Mouse (Mus musculus) spleen, adult 18-20 months (tissue): ENCODE data around the gene Odf3l2.

Experiments
- DNase-seq, 2 experiments: peaks; one replicate each; pipeline ENCODE4 v3.0.0; 2022; ENCODE audit warnings: mixed read lengths in 2 of 2

The Odf3l2 gene

GRCm38 (mm10) chr10:79670071-79670888 is 24.7 kb upstream of the Odf3l2 start:
- DNase-seq, result no peak

GRCm38 (mm10) chr10:79669576-79670057 is 24.1 kb upstream of the Odf3l2 start:
- DNase-seq, result peak; percentile 63 to 79

GRCm38 (mm10) chr10:79668771-79669575 is 23.4 kb upstream of the Odf3l2 start, which contains the start of gene Tpgs1:
Tpgs1 (plus strand) TSS chr10:79669369.
- peak; percentile 75 to 83 for DNase-seq

- DNase-seq, result no peak
Observed at GRCm38 (mm10) chr10:79668076-79668475, 22.5 kb upstream of the Odf3l2 start.

GRCm38 (mm10) chr10:79666493-79666892 is 21.0 kb upstream of the Odf3l2 start:
- DNase-seq, result no peak

- DNase-seq, result no peak
Observed at GRCm38 (mm10) chr10:79665051-79665450, 19.5 kb upstream of the Odf3l2 start.

- peak; percentile 39 to 75 for DNase-seq
Observed at GRCm38 (mm10) chr10:79664131-79664665, 18.7 kb upstream of the Odf3l2 start, which contains the start of gene Madcam1. Madcam1 (plus strand) TSS chr10:79664559.

- DNase-seq, result no peak
Observed at GRCm38 (mm10) chr10:79661861-79662260, 16.3 kb upstream of the Odf3l2 start.

- DNase-seq, result no peak
Observed at GRCm38 (mm10) chr10:79660298-79660697, 14.8 kb upstream of the Odf3l2 start.

- no peak for DNase-seq
Observed at GRCm38 (mm10) chr10:79658829-79659228, 13.3 kb upstream of the Odf3l2 start.

- no peak for DNase-seq
Observed at GRCm38 (mm10) chr10:79654946-79655395, 9.4 kb upstream of the Odf3l2 start.

GRCm38 (mm10) chr10:79652789-79653188 is 7.3 kb upstream of the Odf3l2 start:
- DNase-seq, result no peak

GRCm38 (mm10) chr10:79649070-79649751 is 3.7 kb upstream of the Odf3l2 start:
- DNase-seq, result peak in 1 of 2 experiments; percentile 60

- DNase-seq, result no peak
Observed at GRCm38 (mm10) chr10:79638486-79639204, 6.9 kb downstream of the Odf3l2 start.

- DNase-seq, result no peak
Observed at GRCm38 (mm10) chr10:79637128-79638110, 8.1 kb downstream of the Odf3l2 start, which contains the start of gene Shc2. Shc2 (minus strand) TSS chr10:79637918.

- DNase-seq, result no peak
Observed at GRCm38 (mm10) chr10:79636287-79636686, 9.3 kb downstream of the Odf3l2 start.

GRCm38 (mm10) chr10:79633006-79633777 is 12.3 kb downstream of the Odf3l2 start:
- DNase-seq, result no peak

- no peak for DNase-seq
Observed at GRCm38 (mm10) chr10:79631432-79631831, 14.1 kb downstream of the Odf3l2 start.

GRCm38 (mm10) chr10:79628377-79628776 is 17.2 kb downstream of the Odf3l2 start:
- no peak for DNase-seq

GRCm38 (mm10) chr10:79626156-79626555 is 19.4 kb downstream of the Odf3l2 start:
- DNase-seq, result no peak
